Mouse (Mus musculus) gastrocnemius, postnatal 10 days (tissue): ENCODE data around the gene Cd300lf. TPM values are rescaled to one million over a fixed set of nuclear protein-coding genes. Genes with fewer than 3 reads are reported as not detected.

ENCODE experiments used
- DNase-seq: peaks from one replicate; pipeline ENCODE4 v3.0.0; 2021; ENCODE audit warnings: mixed read lengths
- total RNA-seq, 2 experiments: library from RNA; stranded (reverse); gene quantifications; 2 replicates each; pipeline ENCODE4 v1.2.3; 2021

Cd300lf gene
- total RNA-seq, 2 experiments from 2014 or later, result 0.34 TPM; not detected in 1

- DNase-seq, result no peak
Measured at GRCm38 (mm10) chr11:115104769-115105563, 28.8 kb downstream of the Cd300lf start.

- no peak for DNase-seq
Measured at GRCm38 (mm10) chr11:115103470-115104413, 30.1 kb downstream of the Cd300lf start.

GRCm38 (mm10) chr11:115102116-115102515 lies 31.7 kb downstream of the Cd300lf start:
- DNase-seq, result no peak

- DNase-seq, result no peak
Measured at GRCm38 (mm10) chr11:115101615-115102051, 32.2 kb downstream of the Cd300lf start.

- no peak for DNase-seq
Measured at GRCm38 (mm10) chr11:115100741-115101140, 33.1 kb downstream of the Cd300lf start.

- DNase-seq, result no peak
Measured at GRCm38 (mm10) chr11:115100032-115100621, 33.7 kb downstream of the Cd300lf start.

GRCm38 (mm10) chr11:115099241-115099840 lies 34.5 kb downstream of the Cd300lf start:
- DNase-seq, result no peak

GRCm38 (mm10) chr11:115098203-115098932 lies 35.4 kb downstream of the Cd300lf start:
- DNase-seq, result no peak

- no peak for DNase-seq
Measured at GRCm38 (mm10) chr11:115092140-115092539, 41.7 kb downstream of the Cd300lf start.

- DNase-seq, result no peak
Measured at GRCm38 (mm10) chr11:115091362-115091901, 42.4 kb downstream of the Cd300lf start, which contains the start of gene Rab37. Gene Rab37 (plus strand): TSS chr11:115091431.

- no peak for DNase-seq
Measured at GRCm38 (mm10) chr11:115089853-115090252, 43.9 kb downstream of the Cd300lf start.

GRCm38 (mm10) chr11:115086213-115086612 lies 47.6 kb downstream of the Cd300lf start:
- DNase-seq, result no peak

GRCm38 (mm10) chr11:115085064-115085463 lies 48.7 kb downstream of the Cd300lf start:
- DNase-seq, result no peak

GRCm38 (mm10) chr11:115084595-115084994 lies 49.2 kb downstream of the Cd300lf start:
- DNase-seq, result no peak

- peak; percentile 75 for DNase-seq
Measured at GRCm38 (mm10) chr11:115083376-115084139, 50.2 kb downstream of the Cd300lf start.

GRCm38 (mm10) chr11:115082196-115082595 lies 51.6 kb downstream of the Cd300lf start:
- DNase-seq, result no peak

- no peak for DNase-seq
Measured at GRCm38 (mm10) chr11:115081373-115081772, 52.4 kb downstream of the Cd300lf start.

GRCm38 (mm10) chr11:115080886-115081285 lies 52.9 kb downstream of the Cd300lf start:
- peak; percentile 16 for DNase-seq

- no peak for DNase-seq
Measured at GRCm38 (mm10) chr11:115078680-115079079, 55.1 kb downstream of the Cd300lf start.

- no peak for DNase-seq
Measured at GRCm38 (mm10) chr11:115077436-115077835, 56.4 kb downstream of the Cd300lf start.
